Mouse (Mus musculus): ENCODE data around the gene Acyp1.
"Not testable (repeated sequence)": the region's sequence is repeated elsewhere in the genome, so short reads cannot be mapped to it uniquely, and the experiment has no call there.

Acyp1 gene

DNA sequence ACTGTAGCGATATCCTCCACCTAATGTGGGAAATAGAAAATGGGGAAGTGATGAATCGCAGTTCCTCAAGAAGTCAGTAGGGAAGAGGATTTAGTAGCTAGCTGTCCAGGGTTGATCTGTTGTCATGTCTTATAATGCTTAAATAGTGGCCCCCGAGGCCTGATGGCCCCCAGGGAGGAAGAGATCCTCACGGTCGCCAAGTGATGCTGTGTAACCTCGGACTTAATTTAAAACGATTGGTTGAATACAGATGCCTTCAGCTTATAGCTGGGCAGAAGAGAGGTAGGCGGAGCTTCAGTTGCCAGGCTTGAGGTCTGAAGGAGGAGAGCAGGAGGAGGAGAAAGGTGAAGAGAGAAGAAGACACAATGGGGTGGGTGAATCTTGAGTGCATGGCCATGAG lies 3.9 kb downstream of the Acyp1 start:
- DNase-seq (ENCODE audit: low spot score in 2 of 2): no peak

DNA sequence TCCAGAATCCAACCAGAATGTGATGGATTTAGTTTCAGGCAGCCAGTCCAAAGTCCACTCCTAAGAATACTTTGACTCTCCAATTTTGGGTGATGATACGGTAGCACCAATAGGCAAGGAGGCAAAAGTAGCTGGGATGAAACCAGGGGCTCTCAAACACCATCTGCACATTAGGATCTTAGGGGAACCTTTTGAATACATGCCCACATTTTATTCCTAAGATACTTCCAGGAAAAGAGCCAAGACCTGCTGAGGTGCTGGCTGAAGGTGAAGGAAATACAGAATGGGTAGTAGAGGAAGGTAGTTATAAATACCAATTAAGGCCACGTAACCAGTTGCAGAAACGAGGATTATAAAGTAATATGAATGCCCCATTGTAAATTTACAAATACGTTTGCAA lies 6.5 kb downstream of the Acyp1 start:
- not testable (repeated sequence) for DNase-seq (ENCODE audit: low spot score in 2 of 2)

DNA sequence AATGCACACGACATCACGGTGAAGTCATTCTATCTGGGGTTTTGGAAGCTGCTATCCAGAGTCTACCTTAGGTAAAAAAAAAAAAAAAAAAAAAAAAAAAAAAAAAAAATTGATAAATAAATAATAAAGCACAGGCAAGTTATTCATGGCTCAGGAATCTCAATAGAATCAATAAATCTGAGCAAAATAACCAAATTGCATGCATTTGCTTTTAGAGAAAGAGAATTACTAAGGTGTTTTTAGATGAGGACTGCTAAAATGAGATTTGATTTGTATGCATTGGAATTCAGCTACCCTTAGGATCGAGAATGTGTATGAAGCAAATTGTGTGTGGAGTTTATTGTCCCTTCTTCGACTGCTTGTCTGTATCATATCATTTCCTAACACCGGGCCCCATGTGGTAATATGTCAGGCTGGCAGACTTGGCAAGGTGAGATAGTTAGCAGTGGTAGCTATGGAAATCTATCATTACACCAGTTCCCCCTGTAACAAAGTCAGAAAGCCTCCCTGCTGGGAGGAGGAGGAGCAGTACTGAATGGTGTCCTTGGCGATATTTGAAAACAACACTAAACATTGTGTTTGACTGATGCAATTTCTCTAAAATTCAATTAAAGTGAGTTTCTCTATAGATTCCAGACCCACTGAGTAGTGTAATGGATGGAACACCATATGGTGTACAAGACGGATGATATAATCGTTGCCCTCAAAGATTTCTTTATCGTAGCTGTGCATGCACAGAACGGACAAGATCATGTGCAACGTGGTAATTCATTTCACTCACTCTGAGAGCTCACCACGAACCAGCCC lies 7.2 kb downstream of the Acyp1 start:
- DNase-seq (ENCODE audit: low spot score in 2 of 2): no peak

DNA sequence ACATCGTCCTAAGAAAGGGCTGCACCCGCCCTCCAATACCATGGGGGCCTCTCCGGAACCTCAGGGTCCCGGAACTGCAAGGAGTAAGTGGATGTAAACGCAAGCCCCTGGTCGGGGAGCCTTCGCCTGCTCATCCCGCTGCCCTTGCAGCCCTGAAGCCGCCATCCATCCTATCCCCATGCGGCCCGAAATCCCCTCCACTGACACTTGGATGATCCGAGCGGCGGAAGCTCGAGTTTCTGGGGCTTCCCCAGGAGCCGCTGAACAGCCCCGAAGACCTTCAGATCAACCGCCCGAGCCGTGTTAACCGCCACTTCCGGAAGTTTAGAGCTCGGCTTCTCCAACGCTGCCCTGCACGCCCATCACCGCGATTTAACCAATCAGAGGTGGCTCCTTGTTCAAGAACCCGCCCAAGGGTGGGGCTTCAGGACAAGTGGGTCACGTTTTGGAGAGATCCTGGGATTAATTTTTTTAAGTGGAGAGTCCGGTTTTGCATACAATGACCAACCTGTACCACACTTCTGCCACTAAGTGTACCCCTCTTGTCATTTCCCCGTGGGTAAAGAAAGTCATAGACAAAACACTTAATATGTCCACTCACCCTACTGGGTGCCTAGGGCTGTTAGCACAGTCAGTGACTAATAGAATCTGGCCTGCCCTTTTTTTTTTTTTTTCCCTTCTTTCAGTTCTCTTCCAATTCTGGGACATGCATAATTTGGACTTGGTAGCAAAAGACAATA lies 8.0 kb downstream of the Acyp1 start:
- DNase-seq (ENCODE audit: low spot score in 2 of 2): peak; percentile 96 to 97

DNA sequence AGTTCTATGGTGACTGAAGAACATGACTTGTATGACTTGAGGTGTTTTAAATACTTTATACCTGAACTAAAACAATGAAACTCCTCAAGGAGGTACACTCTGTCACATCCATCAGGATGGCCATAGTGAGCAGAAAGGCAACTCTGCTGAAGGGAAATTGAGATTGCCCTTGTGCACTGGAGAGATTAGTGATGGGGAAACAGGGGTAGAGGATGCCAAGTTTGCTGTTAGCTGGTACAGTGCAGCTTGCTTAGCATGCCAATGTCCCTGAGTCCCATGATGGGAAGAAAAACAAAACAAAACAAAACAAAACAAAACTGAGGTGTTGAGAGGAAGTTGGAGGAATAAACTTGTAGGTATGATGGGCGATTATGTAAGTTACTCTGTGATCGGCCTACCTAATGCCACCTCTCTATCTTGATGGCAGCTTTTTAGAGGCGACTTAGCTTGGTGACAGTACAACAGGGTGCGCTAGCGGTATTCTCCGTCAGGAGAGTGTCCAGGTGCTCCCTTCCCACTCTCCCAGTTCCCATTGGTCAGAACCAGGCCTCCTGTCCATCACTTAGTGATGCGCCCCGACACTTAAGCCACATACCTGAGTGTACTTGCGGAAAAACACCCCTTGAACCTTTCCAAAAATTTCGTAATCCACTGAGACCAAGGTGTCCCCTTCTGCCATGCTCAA lies 8.7 kb downstream of the Acyp1 start:
- no peak for DNase-seq (ENCODE audit: low spot score in 2 of 2)

DNA sequence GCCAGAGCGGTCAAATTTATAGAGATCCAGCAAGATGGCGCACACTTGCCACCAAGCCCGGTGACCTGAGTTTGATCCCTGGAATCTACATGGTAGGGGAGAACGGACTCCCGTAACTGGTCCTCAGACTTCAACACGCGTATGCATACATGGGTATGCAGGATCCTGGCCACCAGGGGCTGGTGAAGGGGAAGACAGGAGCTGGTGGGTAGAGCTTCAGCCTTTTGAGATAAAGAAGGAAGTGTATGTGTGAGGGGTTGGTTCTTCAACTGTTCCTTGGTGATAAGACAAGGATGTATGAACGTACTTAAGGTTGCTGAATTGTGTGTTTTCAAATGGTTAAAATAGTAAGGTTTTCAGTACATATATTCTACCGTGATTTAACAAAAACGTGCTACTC lies 9.3 kb downstream of the Acyp1 start:
- no peak for DNase-seq (ENCODE audit: low spot score in 2 of 2)

DNA sequence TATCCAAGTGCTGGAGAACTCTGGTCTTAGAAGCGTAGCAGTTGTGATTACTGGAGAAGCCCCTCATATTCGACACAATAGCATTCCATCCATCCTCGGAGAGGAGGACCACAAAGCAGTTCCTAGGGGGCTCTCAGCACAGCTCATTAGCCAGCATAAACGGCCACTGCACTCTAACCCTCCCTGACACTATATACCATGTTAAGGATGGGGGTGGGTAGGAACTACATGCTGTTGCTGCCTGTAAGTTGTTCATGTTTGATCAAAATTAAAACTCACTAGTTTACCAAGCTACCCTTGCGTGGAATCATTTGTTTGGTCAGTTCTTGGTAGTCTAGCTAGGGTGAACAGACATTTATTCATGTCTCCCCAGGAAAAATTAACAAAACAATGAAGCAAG lies 12.0 kb downstream of the Acyp1 start:
- no peak for DNase-seq (ENCODE audit: low spot score in 2 of 2)

DNA sequence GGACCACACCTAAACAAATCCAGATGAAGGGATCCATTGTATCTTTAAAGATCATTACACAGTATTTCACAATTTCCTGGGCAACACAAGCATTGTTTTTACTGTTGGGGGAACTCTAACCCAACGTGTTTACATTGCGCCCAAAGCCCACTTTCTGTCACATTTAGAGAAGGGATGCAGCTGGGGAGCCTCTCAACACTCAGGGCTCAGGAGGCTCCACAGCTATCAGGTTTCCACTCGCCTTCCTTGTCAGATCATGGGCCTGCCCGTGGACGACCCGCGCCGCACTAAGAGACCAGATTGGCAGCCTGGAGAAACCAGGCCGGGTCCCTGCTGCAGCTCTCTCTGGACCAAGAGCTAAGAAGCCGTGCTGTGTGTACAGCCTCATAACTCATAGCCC lies 14.7 kb downstream of the Acyp1 start:
- no peak for DNase-seq (ENCODE audit: low spot score in 2 of 2)

DNA sequence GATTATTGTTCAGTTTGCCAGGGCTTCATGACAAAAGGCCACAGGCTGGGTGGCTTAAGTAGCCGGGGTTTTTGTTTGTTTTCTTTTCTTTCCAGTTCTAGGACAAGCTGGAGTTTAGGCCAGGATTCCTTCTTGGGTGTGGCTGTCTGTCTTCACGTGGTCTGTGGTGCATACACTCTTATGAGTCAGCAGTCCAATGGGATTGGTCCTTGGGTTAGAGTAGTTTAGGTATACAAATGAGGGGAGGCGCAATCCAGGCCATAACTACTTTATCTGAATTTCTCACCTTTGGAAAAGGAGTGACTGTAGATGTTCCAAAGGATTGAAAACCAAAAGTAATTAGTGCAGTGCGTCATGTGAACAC lies 16.4 kb downstream of the Acyp1 start:
- DNase-seq (ENCODE audit: low spot score in 2 of 2): no peak

DNA sequence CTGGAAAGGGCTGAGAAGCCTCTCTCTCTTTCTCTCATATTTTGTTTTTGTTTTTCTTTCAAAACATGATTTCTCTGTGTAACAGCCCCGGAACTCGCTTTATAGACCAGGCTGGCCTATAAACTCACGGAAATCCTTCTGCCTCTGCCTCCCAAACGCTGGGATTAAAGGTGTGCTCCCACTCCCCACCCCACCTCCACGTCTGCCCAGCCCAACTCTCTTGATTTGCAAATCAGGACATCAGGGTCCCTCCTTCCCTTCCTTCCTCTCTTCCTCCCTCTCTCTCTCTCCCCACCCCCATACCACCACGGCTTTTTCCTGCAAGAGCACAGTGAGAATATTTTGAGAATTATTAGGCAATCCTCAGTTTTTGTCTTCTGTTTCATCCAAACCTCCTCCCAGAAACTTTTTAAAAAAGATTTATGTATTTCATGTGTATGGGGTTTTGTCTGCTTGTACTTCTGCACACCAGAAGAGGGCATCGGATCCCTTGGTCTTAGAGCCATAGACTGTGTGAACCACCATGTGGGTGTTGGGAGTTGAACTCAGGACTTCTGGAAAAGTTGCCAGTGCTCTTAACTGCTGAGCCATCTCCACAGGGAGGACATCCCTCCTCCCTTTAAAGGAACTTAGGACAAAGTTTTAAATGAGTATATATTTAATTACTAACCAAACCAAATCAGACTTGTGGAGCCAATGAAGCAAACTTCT lies 17.0 kb downstream of the Acyp1 start:
- DNase-seq (ENCODE audit: low spot score in 2 of 2): no peak

DNA sequence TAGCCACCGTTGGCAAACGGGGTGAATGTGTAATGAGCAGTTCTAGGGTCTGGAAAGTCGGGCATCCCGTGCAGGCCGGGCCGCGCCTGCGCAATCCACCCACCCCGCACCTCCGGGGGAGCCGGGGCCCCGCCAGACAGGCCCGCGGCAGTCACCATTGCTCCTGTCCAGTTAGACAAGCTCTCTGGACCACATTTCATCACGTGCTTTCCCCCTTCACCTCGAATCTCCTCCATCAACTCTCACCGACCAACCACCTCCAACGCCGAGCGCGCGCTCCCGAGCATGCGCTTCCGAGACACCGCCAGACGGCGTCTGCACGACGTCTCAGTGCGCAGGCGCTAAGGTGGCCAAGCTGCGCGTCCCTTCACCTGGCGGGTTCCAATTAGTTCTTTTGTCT lies 17.9 kb downstream of the Acyp1 start, which contains the start of gene Mlh3:
Gene Mlh3 (minus strand): TSS at position 281 of the 400 bp plus-strand sequence.
- DNase-seq (ENCODE audit: low spot score in 2 of 2): peak; percentile 85

DNA sequence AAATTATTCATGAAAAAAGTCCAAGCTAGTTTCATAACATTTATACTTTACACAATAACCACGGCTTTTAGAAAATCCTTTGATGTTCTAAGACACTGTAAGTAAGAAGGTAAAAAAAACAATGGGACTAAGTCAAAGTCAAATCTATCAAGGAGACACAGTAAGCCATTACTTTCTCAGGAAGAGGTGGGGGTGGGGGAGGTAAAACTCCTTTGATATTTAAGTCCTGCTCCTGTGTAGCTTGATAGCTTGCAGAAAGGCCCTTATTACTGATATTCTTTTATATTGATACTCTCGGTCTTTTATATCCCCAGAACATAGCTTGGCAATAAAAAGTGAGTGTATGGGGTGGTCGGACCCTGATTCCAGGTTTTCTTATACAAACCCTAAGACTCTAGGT lies 18.4 kb downstream of the Acyp1 start:
- no peak for DNase-seq (ENCODE audit: low spot score in 2 of 2)

DNA sequence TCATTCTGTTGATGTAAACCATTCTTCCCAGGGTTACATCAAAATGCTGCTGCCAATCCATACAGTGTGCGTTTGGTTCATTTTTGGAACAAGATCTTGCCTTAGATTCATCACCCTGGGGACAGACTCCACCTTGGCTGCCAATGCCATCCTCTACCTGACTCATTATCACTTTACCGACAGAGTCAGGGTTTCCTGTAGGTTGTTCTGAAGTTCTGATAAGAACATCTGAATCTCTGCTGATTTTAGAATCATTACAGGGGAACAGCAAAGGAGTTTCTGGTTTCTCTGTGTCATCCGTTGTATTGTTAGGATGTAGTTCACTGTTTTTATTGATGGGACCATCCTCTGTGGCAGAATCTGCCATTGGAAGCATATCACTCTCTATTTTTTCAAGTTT lies 22.0 kb downstream of the Acyp1 start:
- no peak for DNase-seq (ENCODE audit: low spot score in 2 of 2)

DNA sequence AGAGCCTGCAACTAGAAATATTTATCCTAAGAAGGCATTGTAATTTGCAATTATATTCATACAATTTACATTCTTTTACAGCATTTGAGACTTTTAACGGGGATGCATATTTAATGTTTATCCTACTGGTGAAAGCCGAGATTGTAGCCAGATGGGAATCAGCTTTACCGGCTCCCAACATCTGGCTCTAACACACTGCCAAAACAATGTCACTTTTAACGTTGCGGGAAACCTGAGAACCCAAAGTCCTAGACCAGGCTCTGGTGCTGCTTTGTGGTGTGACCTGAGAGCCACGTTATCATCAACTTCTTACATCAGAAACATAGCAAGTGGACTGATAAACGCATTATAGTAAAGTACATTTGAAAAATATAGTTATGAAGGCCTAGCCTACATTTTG lies 23.3 kb downstream of the Acyp1 start:
- DNase-seq (ENCODE audit: low spot score in 2 of 2): no peak

DNA sequence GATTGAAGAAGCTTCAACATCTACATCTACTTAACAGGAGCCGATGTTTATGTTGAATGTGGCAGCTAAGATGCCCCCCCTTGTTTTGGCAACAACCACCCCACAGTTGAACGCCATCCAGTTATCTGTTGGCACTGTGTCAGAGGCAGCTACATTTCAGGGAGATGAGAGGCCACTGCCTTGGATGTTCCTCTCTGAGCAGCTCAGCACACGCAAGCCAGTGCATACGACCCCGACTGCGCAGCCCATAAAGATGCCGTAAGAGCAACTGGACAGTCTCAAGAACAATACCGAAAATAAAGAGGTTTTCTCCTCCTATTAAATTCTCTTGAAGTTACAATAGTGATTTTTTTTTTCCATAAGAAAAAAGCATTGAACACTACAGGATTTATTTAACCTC lies 23.7 kb downstream of the Acyp1 start:
- DNase-seq (ENCODE audit: low spot score in 2 of 2): no peak

DNA sequence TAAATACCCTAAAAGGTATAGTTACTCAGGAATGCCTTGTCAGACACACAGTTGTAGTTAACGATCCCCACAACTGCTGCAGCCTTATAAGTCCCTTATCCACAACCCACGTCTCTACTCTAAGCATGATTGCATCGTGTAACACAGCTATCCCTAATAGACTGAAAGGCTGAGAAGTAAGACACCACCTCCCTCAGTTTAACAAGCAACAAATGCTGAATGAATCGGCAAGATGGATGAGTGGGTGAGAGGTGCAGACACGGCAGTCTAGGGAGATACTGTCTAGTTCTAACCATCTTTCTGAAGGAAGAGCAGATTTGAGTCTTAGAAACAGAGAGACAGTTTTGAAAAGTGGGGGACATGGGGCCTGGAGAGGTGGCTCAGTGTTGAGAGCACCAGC lies 25.0 kb downstream of the Acyp1 start:
- DNase-seq (ENCODE audit: low spot score in 2 of 2): no peak

DNA sequence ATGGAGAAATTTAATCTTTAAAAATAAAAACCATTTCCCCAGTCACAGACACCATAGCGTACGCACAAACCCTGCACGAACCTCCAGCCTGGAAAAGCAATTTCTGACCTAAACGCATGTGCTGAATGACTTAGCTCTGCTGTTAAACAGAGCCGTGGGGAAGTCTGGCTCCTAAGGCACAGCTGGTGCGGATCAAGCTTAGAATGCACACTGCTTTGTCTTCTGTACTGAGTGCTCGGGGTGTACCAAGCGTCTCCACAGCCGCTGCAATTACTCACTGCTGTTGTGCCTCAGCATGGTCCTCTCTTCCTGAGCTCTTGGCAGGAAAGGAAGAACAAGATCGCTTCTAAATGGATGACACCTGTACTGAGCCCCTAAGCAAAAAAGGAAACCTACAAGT lies 25.7 kb downstream of the Acyp1 start:
- DNase-seq (ENCODE audit: low spot score in 2 of 2): no peak

DNA sequence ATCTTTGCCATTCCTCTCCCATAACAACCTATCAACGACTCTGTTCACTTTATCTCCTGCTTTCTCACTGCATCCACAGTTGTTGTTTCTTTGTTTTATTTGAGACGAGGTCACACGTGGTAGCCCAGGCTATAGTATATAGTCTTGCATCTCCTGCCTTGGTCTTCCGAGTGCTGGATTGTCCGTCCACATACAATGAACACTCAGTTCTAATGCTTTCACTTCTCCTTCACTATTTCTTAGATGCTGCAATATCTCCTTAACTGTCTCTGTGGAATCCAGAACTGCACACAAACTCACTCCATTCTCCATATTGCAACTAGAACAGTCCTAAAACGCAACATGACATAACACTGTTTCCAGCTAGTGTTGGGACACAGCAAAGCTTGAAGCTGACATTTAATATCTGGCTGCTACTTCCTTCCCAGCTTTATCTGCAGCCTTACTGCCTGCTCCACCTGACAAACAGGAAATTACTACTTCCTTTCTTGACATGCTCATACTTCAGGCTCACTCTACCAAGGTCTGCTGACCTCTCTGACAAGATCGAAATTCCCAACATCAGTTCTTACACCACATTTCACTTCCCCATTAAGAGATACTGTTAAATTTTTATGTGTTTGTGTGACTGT lies 31.1 kb downstream of the Acyp1 start:
- peak in 1 of 2 experiments; percentile 16 for DNase-seq (ENCODE audit: low spot score in 2 of 2)

DNA sequence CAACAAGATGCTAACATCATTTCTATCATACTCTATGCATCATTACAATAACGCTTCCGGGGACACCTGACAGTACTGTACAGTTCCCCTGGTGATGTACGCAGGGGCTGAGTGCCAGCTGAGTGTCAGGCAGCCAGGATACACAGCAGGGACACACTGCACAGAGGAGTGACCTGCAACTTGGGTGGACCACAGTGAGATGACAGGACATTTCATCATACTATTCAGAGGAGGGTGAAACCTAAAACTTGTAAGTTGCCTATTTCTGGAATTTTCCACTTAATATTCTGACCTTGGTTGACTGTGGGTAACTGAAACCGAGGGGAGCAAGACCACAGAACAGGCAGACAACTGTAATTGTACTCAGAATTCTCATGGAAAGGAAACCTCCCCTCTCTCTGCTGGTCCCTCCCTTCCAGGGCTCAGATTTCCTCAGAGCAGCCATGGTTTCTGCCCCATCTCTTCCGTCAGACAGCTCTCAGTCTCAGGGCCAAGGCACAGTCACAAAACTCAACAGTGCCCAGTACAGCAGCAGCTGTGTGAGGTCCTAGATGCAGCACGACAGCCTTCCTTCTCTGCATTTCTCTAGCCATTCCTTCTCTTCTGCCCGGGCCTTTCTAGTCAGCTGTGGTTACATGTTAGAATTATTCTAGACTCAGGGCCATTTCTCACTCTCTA lies 32.0 kb downstream of the Acyp1 start:
- DNase-seq (ENCODE audit: low spot score in 2 of 2): no peak

DNA sequence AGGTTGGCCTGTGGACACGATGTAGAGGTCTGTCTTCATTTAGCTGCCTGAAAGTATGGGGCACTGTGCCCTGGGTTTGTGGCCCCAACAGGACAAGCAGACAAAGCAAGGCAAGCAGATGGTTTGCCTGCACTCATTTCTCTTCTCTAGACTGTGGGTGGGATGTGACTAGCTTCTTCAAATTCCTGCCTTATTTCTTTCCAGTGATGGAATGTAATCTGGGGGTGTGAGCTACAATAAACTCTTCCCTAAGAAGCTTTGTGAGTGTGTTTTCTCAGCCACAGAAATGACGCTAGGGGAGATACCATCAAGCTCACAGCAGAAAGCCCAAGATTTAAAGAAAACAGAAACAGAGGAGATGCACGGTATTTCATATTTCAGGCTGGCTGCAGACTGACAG lies 36.2 kb downstream of the Acyp1 start:
- DNase-seq (ENCODE audit: low spot score in 2 of 2): no peak

DNA sequence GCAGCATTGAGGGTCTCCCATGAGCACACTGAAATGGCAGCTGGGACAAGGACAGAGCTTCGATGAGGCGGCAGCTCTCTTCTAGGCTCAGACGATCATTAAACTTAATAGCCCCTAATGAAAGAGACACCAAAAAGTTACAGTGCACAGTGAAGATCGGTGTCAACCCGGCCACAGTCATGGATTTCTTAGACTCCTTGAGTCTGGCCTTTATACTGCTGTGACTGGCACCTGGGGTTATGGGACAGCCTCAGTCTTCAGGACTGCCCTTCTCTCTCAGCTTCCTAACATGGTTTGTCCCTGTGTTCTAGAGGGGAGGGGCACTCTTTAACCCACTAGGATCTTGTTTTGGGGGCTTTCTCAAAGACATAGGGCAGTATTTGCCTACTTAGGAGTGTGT lies 50.7 kb downstream of the Acyp1 start:
- DNase-seq (ENCODE audit: low spot score in 2 of 2): no peak
